Mouse (Mus musculus): Measurements from ENCODE around the gene Tpm3. TPM values are rescaled to one million over a fixed set of nuclear protein-coding genes. Genes with fewer than 3 reads are reported as not detected.

Gene Tpm3
- 10 to 100 TPM; 42.2 to 44.5 TPM for total RNA-seq (2021)
- 48.9 and 60.5 TPM in 2 replicates for polyA plus RNA-seq (2012; rRNA removed)
- long read RNA-seq, transcript Tpm3-202 (9 exons, 2,190 nt), result minor isoform, 5 of 81 reads
- long read RNA-seq, transcript Tpm3-201 (8 exons, 2,230 nt), result major isoform, 49 of 81 reads
- long read RNA-seq, partial matches to known transcripts, result 1 of 81 reads
- long read RNA-seq, other reads (novel, unspliced or antisense), result 26 of 81 reads

- intact Hi-C loops (cut with DNase I), result no loop called here
- no peaks in the 10 kb centered on the region for H3K79me2 ChIP-seq (replicated peaks; ENCODE audit: control insufficient read depth, insufficient read depth, low read length)
- H3K27me3 ChIP-seq (ENCODE audit: control insufficient read depth, insufficient read depth, low read length), result no peaks in the 10 kb centered on the region
- no peak within 1 kb of the TSS for H3K27ac ChIP-seq
- no peaks in the 10 kb centered on the region for H3K36me3 ChIP-seq (ENCODE audit: control insufficient read depth, insufficient read depth, low read length)
- H3K4me3 ChIP-seq, result no peak within 1 kb of the TSS
- peaks cover 1% of the 10 kb centered on the region for H3K4me1 ChIP-seq (ENCODE audit: control insufficient read depth, insufficient read depth, low read length)
- no peak for DNase-seq
- 43% methylated on average over 4 of the region's 4 CpGs for WGBS
- no peak for TF ChIP-seq CTCF (IDR thresholded peaks at IDR 0.05)
- TF ChIP-seq POLR2A (IDR thresholded peaks at IDR 0.05; ENCODE audit: insufficient read depth, low read depth, low read length), result no peak
- TF ChIP-seq EP300 (IDR thresholded peaks at IDR 0.05; ENCODE audit: insufficient read depth, low read depth, low read length), result no peak
- H3K9ac ChIP-seq (ENCODE audit: low read depth, low read length), result no peak within 1 kb of the TSS
Measured at GRCm38 (mm10) chr3:90072294-90072693, at the start of gene Tpm3. TSS of gene Tpm3 (plus strand) at chr3:90072649.

- H3K27me3 ChIP-seq (ENCODE audit: control insufficient read depth, insufficient read depth, low read length), result no peaks in the 10 kb centered on the region
- peaks cover 9% of the 10 kb centered on the region for H3K36me3 ChIP-seq (ENCODE audit: control insufficient read depth, insufficient read depth, low read length)
- intact Hi-C loops (cut with DNase I), result no loop called here
- no peak overlapping the region for H3K9ac ChIP-seq (ENCODE audit: low read depth, low read length)
- H3K4me1 ChIP-seq (ENCODE audit: control insufficient read depth, insufficient read depth, low read length), result no peaks in the 10 kb centered on the region
- no peaks in the 10 kb centered on the region for H3K79me2 ChIP-seq (replicated peaks; ENCODE audit: control insufficient read depth, insufficient read depth, low read length)
- WGBS, result 90% methylated on average over 2 of the region's 2 CpGs
- no peak overlapping the region for H3K4me3 ChIP-seq
- no peak for DNase-seq
- no peak for TF ChIP-seq EP300 (IDR thresholded peaks at IDR 0.05; ENCODE audit: insufficient read depth, low read depth, low read length)
- TF ChIP-seq CTCF (IDR thresholded peaks at IDR 0.05), result no peak
- no peak for TF ChIP-seq POLR2A (IDR thresholded peaks at IDR 0.05; ENCODE audit: insufficient read depth, low read depth, low read length)
- no peak overlapping the region for H3K27ac ChIP-seq
Measured at GRCm38 (mm10) chr3:90034653-90035052, 37.8 kb upstream of the Tpm3 start.

GRCm38 (mm10) chr3:90036263-90036662 is 36.2 kb upstream of the Tpm3 start:
- no peak for DNase-seq
- H3K4me3 ChIP-seq, result no peak overlapping the region
- no peaks in the 10 kb centered on the region for H3K27me3 ChIP-seq (ENCODE audit: control insufficient read depth, insufficient read depth, low read length)
- intact Hi-C loops (cut with DNase I), result no loop called here
- peaks cover 9% of the 10 kb centered on the region for H3K36me3 ChIP-seq (ENCODE audit: control insufficient read depth, insufficient read depth, low read length)
- H3K4me1 ChIP-seq (ENCODE audit: control insufficient read depth, insufficient read depth, low read length), result no peaks in the 10 kb centered on the region
- 90% methylated on average over 1 of the region's 1 CpGs for WGBS
- no peak overlapping the region for H3K27ac ChIP-seq
- no peak overlapping the region for H3K9ac ChIP-seq (ENCODE audit: low read depth, low read length)
- TF ChIP-seq CTCF (IDR thresholded peaks at IDR 0.05) (no peak), POLR2A (IDR thresholded peaks at IDR 0.05; ENCODE audit: insufficient read depth, low read depth, low read length) (no peak), EP300 (IDR thresholded peaks at IDR 0.05; ENCODE audit: insufficient read depth, low read depth, low read length) (no peak)
- H3K79me2 ChIP-seq (replicated peaks; ENCODE audit: control insufficient read depth, insufficient read depth, low read length), result no peaks in the 10 kb centered on the region

- DNase-seq, result no peak
- TF ChIP-seq EP300 (IDR thresholded peaks at IDR 0.05; ENCODE audit: insufficient read depth, low read depth, low read length), result no peak
- TF ChIP-seq POLR2A (IDR thresholded peaks at IDR 0.05; ENCODE audit: insufficient read depth, low read depth, low read length), result no peak
- TF ChIP-seq CTCF (IDR thresholded peaks at IDR 0.05), result no peak
- Histone ChIP-seq H3K9ac (ENCODE audit: low read depth, low read length) (no peak overlapping the region), H3K79me2 (replicated peaks; ENCODE audit: control insufficient read depth, insufficient read depth, low read length) (peaks cover 6% of the 10 kb centered on the region), H3K4me1 (ENCODE audit: control insufficient read depth, insufficient read depth, low read length) (peaks cover 3% of the 10 kb centered on the region), H3K4me3 (no peak overlapping the region), H3K27ac (no peak overlapping the region), H3K27me3 (ENCODE audit: control insufficient read depth, insufficient read depth, low read length) (no peaks in the 10 kb centered on the region), H3K36me3 (ENCODE audit: control insufficient read depth, insufficient read depth, low read length) (peaks cover 25% of the 10 kb centered on the region)
- 43% methylated on average over 3 of the region's 3 CpGs for WGBS
- intact Hi-C loops (cut with DNase I), result loop anchor here (5.0 kb wide), 2 partner anchors 47 to 87 kb away; partner anchors contain the start of gene Atp8b2
Measured at GRCm38 (mm10) chr3:90049691-90050090, 22.8 kb upstream of the Tpm3 start.

DNA sequence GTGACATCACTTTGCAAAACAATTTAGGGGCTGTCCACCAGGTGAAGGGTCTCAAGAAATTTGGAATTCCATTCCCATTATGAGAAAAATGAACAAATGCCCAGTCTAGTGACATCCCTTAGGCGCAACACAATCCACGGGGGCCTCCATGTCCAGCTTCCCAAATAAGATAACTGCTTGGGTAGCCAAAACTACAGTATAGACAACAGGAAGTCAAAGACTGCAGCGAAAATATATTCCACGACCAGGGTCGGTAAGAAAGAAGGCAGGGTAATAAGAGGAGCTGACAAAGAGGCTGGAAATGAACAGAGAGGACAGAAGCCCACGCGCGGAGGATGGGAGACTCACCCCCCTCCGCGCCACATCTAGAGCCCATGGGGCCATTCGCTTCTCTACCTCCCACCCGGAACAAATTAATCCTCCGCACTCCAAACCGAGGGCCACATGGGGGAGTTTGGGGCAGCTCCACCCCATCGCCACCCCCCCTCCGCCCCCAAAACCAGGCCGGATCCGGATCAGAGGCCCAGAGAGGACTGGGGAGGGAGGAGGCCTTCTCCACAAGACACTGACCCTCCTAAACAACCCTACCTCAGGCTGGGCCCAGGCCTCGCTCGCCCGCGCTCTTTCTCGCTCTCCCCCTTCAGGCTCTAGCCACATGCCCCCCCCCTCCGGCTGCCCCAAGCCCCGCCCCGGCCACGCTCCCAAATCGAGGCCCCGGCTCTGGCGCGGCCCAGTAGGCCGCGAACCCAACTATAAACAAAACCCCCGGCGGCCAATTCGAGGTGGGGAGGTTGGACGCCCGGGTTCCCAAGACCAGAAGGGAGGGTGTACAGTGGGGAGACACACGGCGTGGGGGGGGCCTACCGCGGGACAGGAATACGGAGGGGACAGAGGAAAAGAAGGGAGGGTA is 20.8 kb upstream of the Tpm3 start, which contains the start of gene 4933434E20Rik:
Gene 4933434E20Rik (plus strand): TSS at position 196 of the 910 bp plus-strand sequence.
- DNase-seq, result peak; percentile 57 to 76
- intact Hi-C loops (cut with DNase I), result loop anchor here (2.0 to 5.0 kb wide), 3 partner anchors 27 to 89 kb away; partner anchors contain the start of gene Atp8b2
- H3K4me1 ChIP-seq (ENCODE audit: control insufficient read depth, insufficient read depth, low read length), result peaks cover 3% of the 10 kb centered on the region
- H3K9ac ChIP-seq (ENCODE audit: low read depth, low read length), result peak within 1 kb of the TSS; percentile 86
- TF ChIP-seq CTCF (IDR thresholded peaks at IDR 0.05) (no peak), POLR2A (IDR thresholded peaks at IDR 0.05; ENCODE audit: insufficient read depth, low read depth, low read length) (no peak; the same call in none of the 2 replicates), EP300 (IDR thresholded peaks at IDR 0.05; ENCODE audit: insufficient read depth, low read depth, low read length) (no peak)
- under 1% methylated on average over 42 of the region's 43 CpGs for WGBS
- peak within 1 kb of the TSS; percentile 84 for H3K4me3 ChIP-seq
- H3K27ac ChIP-seq, result peak within 1 kb of the TSS; percentile 93
- H3K36me3 ChIP-seq (ENCODE audit: control insufficient read depth, insufficient read depth, low read length), result peaks cover 27% of the 10 kb centered on the region
- no peaks in the 10 kb centered on the region for H3K27me3 ChIP-seq (ENCODE audit: control insufficient read depth, insufficient read depth, low read length)
- H3K79me2 ChIP-seq (replicated peaks; ENCODE audit: control insufficient read depth, insufficient read depth, low read length), result peaks cover 6% of the 10 kb centered on the region

All from heart, adult 2 months (tissue).